Mouse (Mus musculus) midbrain, postnatal 0 days (tissue): ENCODE data around the gene Gpr50. TPM values are rescaled to one million over a fixed set of nuclear protein-coding genes. Genes with fewer than 3 reads are reported as not detected.

Experiments used
- ATAC-seq: fragments of 200-750 bp; cut with Nextera tagmentation; 2 replicates; pipeline ENCODE4 v1.8.0; 2017; ENCODE audit warnings: moderate number of reproducible peaks, mild to moderate bottlenecking, moderate TSS enrichment, moderate library complexity; ENCODE audit not compliant: low FRiP score
- DNase-seq: peaks from one replicate; pipeline ENCODE4 v3.0.0-alpha.2; 2015; ENCODE audit warnings: low spot score
- H3K27ac ChIP-seq: fragments of 300-500 bp; sonication (generic); 2 replicates; pipeline ENCODE4 v1.5.1; 2014; ENCODE audit warnings: low read depth, mild to moderate bottlenecking, low read length, mixed read lengths
- H3K27me3 ChIP-seq: fragments of 300-500 bp; sonication (generic); 2 replicates; pipeline ENCODE4 v1.6.1; 2014; ENCODE audit warnings: low read length, control low read depth, mixed read lengths; ENCODE audit not compliant: insufficient read depth
- H3K36me3 ChIP-seq: fragments of 300-500 bp; sonication (generic); 2 replicates; pipeline ENCODE4 v1.6.1; 2014; ENCODE audit warnings: low read length, control low read depth, mixed read lengths; ENCODE audit not compliant: insufficient read depth
- H3K4me1 ChIP-seq: fragments of 300-500 bp; sonication (generic); 2 replicates; pipeline ENCODE4 v1.6.1; 2014; ENCODE audit warnings: mild to moderate bottlenecking, control low read depth, antibody characterized with exemption, low read length, mixed read lengths; ENCODE audit not compliant: insufficient read depth
- H3K4me2 ChIP-seq: fragments of 300-500 bp; sonication (generic); 2 replicates; pipeline ENCODE4 v1.6.1; 2014; ENCODE audit warnings: low read depth, mild to moderate bottlenecking, low read length, mixed read lengths; ENCODE audit not compliant: poor library complexity, severe bottlenecking
- H3K4me3 ChIP-seq: fragments of 300-500 bp; sonication (generic); 2 replicates; pipeline ENCODE4 v1.5.1; 2014; ENCODE audit warnings: low read depth, mild to moderate bottlenecking, low read length, moderate library complexity
- H3K9ac ChIP-seq: fragments of 300-500 bp; sonication (generic); replicated peaks from 2 replicates; pipeline ENCODE4 v1.6.1; 2014; ENCODE audit warnings: mild to moderate bottlenecking, low read length, moderate library complexity, mixed read lengths; ENCODE audit not compliant: poor library complexity, severe bottlenecking
- H3K9me3 ChIP-seq: fragments of 300-500 bp; sonication (generic); 2 replicates; pipeline ENCODE4 v1.6.1; 2016; ENCODE audit warnings: low read length, control low read depth
- CTCF ChIP-seq: IDR thresholded peaks from 2 replicates; pipeline ENCODE4 v1.5.1; 2016; ENCODE audit warnings: antibody characterized with exemption, mild to moderate bottlenecking
- WGBS: fragments of 180-500 bp; shearing (Covaris S2); extraction: QIAGEN DNeasy Blood & Tissue Kit; methylation state at CpG from one replicate; pipeline ENCODE4 v1.1.7; 2014; 5-methylcytosine and 5-hydroxymethylcytosine counted together
- polyA plus RNA-seq: library from polyadenylated mRNA; unstranded; fragments of >200 nt; fragmentation: Nextera tagmentation; extraction: Ambion mirVana; gene quantifications from 2 replicates; pipeline ENCODE4 v1.2.1, GENCODE M21; 2015
- total RNA-seq: library from RNA; depleted of rRNA; stranded (reverse); fragments of >200 nt; gene quantifications from 2 replicates; pipeline ENCODE4 v1.2.3, GENCODE M21; 2014; rRNA removed

Gene Gpr50
- total RNA-seq (2.2 and 3.1 TPM in 2 replicates), polyA plus RNA-seq (4.5 and 5.5 TPM in 2 replicates)

DNA sequence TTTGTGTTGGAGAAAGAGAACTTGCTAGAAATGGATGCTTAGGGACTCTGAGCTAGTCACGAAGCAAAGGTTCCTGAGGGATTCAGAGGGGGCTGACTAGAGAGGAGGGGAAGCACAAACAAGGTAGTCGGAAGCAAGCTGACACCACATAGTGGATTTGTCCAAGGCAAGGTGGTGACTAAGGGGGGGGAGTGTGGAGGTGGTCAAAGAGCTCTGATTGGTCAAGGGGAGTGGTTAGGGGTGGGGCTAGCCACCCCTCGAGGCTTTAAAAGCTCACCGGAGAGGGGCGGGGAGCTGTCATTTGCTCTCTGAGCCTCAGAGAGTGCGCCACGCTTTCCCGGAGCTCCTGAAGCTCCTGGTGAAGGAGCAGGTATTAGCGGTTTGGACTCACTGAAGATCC, at the start of gene Gpr50:
Gene Gpr50 (plus strand): TSS at position 294 of the 400 bp plus-strand sequence.
- Histone ChIP-seq H3K36me3 (no peaks in the 10 kb centered on the region), H3K27ac (no peak within 1 kb of the TSS), H3K9me3 (peaks cover 4% of the 10 kb centered on the region; the same call in 1 of the 2 replicates), H3K9ac (no peak within 1 kb of the TSS), H3K4me2 (peak within 1 kb of the TSS; percentile 60), H3K27me3 (peaks cover 22% of the 10 kb centered on the region; the same call in 1 of the 2 replicates), H3K4me3 (peak within 1 kb of the TSS; percentile 42), H3K4me1 (no peaks in the 10 kb centered on the region)
- WGBS: 14% methylated on average over 9 of the region's 9 CpGs
- ATAC-seq: no peak
- no peak for DNase-seq
- TF ChIP-seq CTCF: no peak

DNA sequence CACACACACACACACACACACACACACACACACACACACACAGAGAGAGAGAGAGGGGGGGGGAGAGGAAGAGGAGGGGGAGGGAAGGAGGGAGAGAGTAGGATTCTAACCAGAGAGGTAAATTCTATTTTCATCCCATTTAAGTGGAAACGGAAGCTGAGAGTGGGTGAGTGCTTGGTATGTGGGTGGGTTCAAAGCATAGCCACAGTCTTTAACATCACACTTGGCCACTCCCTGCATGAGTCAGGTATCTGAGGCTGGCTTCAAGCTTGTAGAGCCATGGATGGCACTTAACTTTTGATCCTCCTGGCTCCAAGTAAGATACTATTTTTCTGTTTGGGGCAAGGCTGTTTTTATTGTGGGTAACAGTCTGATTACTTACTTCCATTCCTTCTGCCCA, 41.2 kb upstream of the Gpr50 start:
- Histone ChIP-seq H3K4me1 (no peaks in the 10 kb centered on the region), H3K36me3 (no peaks in the 10 kb centered on the region), H3K4me3 (no peak overlapping the region), H3K4me2 (no peak overlapping the region), H3K9ac (no peak overlapping the region), H3K27ac (no peak overlapping the region), H3K27me3 (no peaks in the 10 kb centered on the region), H3K9me3 (no peaks in the 10 kb centered on the region)
- 90% methylated on average over 1 of the region's 1 CpGs for WGBS
- ATAC-seq: no peak
- no peak for DNase-seq
- no peak for TF ChIP-seq CTCF

DNA sequence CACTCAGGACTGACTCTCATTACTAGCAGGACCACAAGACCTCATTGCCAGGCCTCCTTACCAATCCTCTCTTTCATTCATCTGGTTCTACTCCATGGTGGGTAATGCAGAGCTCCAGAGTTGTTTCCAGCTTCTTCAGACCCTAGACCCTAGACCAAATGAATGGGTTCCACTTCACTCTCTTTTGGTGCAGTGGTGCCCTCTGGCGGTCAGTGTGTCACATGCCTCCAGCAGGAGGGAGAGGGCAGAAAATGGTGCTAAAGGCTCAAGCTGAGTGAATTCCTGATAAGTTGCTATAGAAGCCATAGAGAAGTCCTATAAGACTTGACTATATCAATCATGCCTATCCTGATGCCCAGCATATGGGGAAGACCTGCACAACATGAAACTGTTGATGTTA, 39.6 kb upstream of the Gpr50 start:
- Histone ChIP-seq H3K27me3 (no peaks in the 10 kb centered on the region), H3K9ac (no peak overlapping the region), H3K36me3 (no peaks in the 10 kb centered on the region), H3K9me3 (no peaks in the 10 kb centered on the region), H3K4me3 (no peak overlapping the region), H3K4me1 (no peaks in the 10 kb centered on the region), H3K27ac (no peak overlapping the region), H3K4me2 (no peak overlapping the region)
- no peak for DNase-seq
- no peak for ATAC-seq
- WGBS: 9% methylated on average over 1 of the region's 1 CpGs
- peak; percentile 47; the same call in 1 of the 2 replicates for TF ChIP-seq CTCF

DNA sequence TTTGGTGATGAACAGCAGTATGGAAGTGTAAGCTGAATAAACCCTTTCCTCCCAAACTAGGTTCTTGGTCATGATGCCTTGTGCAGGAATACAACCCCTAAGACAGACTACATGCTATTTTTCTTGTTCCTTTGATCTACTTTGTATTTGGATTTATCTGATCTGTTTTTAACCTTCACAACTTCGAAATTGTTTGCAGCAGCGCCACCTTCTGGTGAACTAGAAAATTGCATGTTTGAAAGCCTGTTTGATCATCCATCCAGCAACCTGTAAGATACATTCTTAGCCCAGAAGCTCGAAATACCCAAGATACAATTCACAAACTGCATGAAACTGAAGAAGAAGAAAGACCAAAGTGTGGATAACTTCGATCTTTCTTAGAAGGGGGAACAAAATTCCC, 35.2 kb upstream of the Gpr50 start:
- Histone ChIP-seq H3K4me1 (no peaks in the 10 kb centered on the region), H3K27me3 (no peaks in the 10 kb centered on the region), H3K9ac (no peak overlapping the region), H3K27ac (no peak overlapping the region), H3K4me3 (no peak overlapping the region), H3K9me3 (no peaks in the 10 kb centered on the region), H3K36me3 (no peaks in the 10 kb centered on the region), H3K4me2 (no peak overlapping the region)
- peak; percentile 74 for TF ChIP-seq CTCF
- ATAC-seq (no peak), DNase-seq (peak; percentile 46)
- WGBS: 10% methylated on average over 4 of the region's 4 CpGs

DNA sequence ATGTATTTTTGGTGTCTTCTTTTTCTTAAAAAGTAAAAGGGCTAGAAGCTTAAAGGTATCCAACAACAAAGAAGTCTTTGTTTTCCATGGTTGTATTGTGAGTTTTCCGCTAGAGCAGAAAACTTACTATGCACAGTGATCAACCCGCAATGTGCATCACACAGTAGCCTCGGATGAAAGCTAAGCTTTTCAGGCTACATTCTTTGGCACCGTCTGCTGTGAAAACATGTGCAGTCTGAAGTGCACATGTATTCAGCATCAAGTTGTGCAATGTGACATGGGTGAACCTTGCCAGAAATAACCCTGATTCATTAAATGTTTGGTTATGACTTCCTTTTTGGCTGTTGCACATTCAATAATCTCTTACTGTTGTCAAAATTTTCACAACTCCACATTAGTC, 32.8 kb upstream of the Gpr50 start:
- no peak overlapping the region for H3K27ac ChIP-seq
- no peaks in the 10 kb centered on the region for H3K4me1 ChIP-seq
- TF ChIP-seq CTCF: no peak
- no peak for ATAC-seq
- WGBS: 64% methylated on average over 4 of the region's 4 CpGs
- no peak overlapping the region for H3K4me2 ChIP-seq
- no peak overlapping the region for H3K4me3 ChIP-seq
- H3K9ac ChIP-seq: no peak overlapping the region
- H3K9me3 ChIP-seq: no peaks in the 10 kb centered on the region
- DNase-seq: no peak
- H3K36me3 ChIP-seq: no peaks in the 10 kb centered on the region
- no peaks in the 10 kb centered on the region for H3K27me3 ChIP-seq

DNA sequence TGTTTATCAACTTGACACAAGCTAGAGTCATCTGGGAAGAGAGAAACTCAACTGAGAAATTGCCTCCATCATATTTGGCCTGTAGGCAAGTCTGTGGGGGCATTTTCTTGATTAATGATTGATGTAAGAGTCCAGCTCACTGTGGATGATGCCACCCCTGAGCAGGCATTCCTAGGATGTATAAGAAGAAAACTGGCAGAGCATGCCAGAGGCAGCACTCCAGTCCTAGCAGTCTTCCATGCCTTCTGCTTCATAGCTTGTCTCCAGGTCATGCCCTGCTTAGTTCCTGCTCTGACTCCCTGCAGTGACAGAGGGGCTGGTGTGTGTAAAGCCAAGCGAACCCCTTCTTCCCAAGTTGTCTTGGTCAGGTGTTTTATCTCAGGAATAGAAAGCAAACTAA, 32.3 kb upstream of the Gpr50 start:
- Histone ChIP-seq H3K4me1 (no peaks in the 10 kb centered on the region), H3K9me3 (no peaks in the 10 kb centered on the region), H3K27ac (no peak overlapping the region), H3K27me3 (no peaks in the 10 kb centered on the region), H3K9ac (no peak overlapping the region), H3K4me2 (no peak overlapping the region), H3K4me3 (no peak overlapping the region), H3K36me3 (no peaks in the 10 kb centered on the region)
- ATAC-seq: no peak
- WGBS: 56% methylated on average over 1 of the region's 1 CpGs
- DNase-seq: no peak
- TF ChIP-seq CTCF: no peak
